Mouse (Mus musculus): ENCODE measurements around the gene Snx29.
"Not testable (repeated sequence)": the region's sequence is repeated elsewhere in the genome, so short reads cannot be mapped to it uniquely, and the experiment has no call there.

The Snx29 gene

GRCm38 (mm10) chr16:11359919-11360318, 37.2 kb downstream of the Snx29 start:
- DNase-seq (ENCODE audit: low spot score in 2 of 2), result no peak

- DNase-seq (ENCODE audit: low spot score in 2 of 2), result not testable (repeated sequence)
Measured at GRCm38 (mm10) chr16:11360576-11360975, 37.9 kb downstream of the Snx29 start.

- no peak for DNase-seq (ENCODE audit: low spot score in 2 of 2)
Measured at GRCm38 (mm10) chr16:11365626-11366025, 42.9 kb downstream of the Snx29 start.

GRCm38 (mm10) chr16:11366851-11367250, 44.1 kb downstream of the Snx29 start:
- no peak for DNase-seq (ENCODE audit: low spot score in 2 of 2)

GRCm38 (mm10) chr16:11368412-11368811, 45.7 kb downstream of the Snx29 start:
- DNase-seq (ENCODE audit: low spot score in 2 of 2), result no peak

GRCm38 (mm10) chr16:11369162-11369561, 46.5 kb downstream of the Snx29 start:
- DNase-seq (ENCODE audit: low spot score in 2 of 2), result no peak

- no peak for DNase-seq (ENCODE audit: low spot score in 2 of 2)
Measured at GRCm38 (mm10) chr16:11369642-11370041, 46.9 kb downstream of the Snx29 start.

GRCm38 (mm10) chr16:11370132-11370544, 47.4 kb downstream of the Snx29 start:
- DNase-seq (ENCODE audit: low spot score in 2 of 2), result no peak

GRCm38 (mm10) chr16:11379264-11379663, 56.6 kb downstream of the Snx29 start:
- DNase-seq (ENCODE audit: low spot score in 2 of 2), result no peak

- no peak for DNase-seq (ENCODE audit: low spot score in 2 of 2)
Measured at GRCm38 (mm10) chr16:11380038-11380437, 57.3 kb downstream of the Snx29 start.

GRCm38 (mm10) chr16:11380871-11381270, 58.2 kb downstream of the Snx29 start:
- DNase-seq (ENCODE audit: low spot score in 2 of 2), result no peak

GRCm38 (mm10) chr16:11384361-11384760, 61.7 kb downstream of the Snx29 start:
- DNase-seq (ENCODE audit: low spot score in 2 of 2), result no peak

GRCm38 (mm10) chr16:11385150-11385549, 62.4 kb downstream of the Snx29 start:
- DNase-seq (ENCODE audit: low spot score in 2 of 2), result no peak

- peak in 1 of 2 experiments; percentile 31 for DNase-seq (ENCODE audit: low spot score in 2 of 2)
Measured at GRCm38 (mm10) chr16:11385798-11386197, 63.1 kb downstream of the Snx29 start.

- DNase-seq (ENCODE audit: low spot score in 2 of 2), result no peak
Measured at GRCm38 (mm10) chr16:11386221-11386620, 63.5 kb downstream of the Snx29 start.

- DNase-seq (ENCODE audit: low spot score in 2 of 2), result no peak
Measured at GRCm38 (mm10) chr16:11388085-11388484, 65.4 kb downstream of the Snx29 start.

- no peak for DNase-seq (ENCODE audit: low spot score in 2 of 2)
Measured at GRCm38 (mm10) chr16:11389324-11389723, 66.6 kb downstream of the Snx29 start.

- DNase-seq (ENCODE audit: low spot score in 2 of 2), result no peak
Measured at GRCm38 (mm10) chr16:11396570-11396969, 73.9 kb downstream of the Snx29 start.

GRCm38 (mm10) chr16:11399386-11399785, 76.7 kb downstream of the Snx29 start:
- no peak for DNase-seq (ENCODE audit: low spot score in 2 of 2)

GRCm38 (mm10) chr16:11399845-11400565, 77.3 kb downstream of the Snx29 start:
- DNase-seq (ENCODE audit: low spot score in 2 of 2), result no peak

- DNase-seq (ENCODE audit: low spot score in 2 of 2), result no peak
Measured at GRCm38 (mm10) chr16:11400936-11401335, 78.2 kb downstream of the Snx29 start.

GRCm38 (mm10) chr16:11405193-11405592, 82.5 kb downstream of the Snx29 start:
- DNase-seq (ENCODE audit: low spot score in 2 of 2), result no peak

GRCm38 (mm10) chr16:11406201-11406600, 83.5 kb downstream of the Snx29 start:
- no peak for DNase-seq (ENCODE audit: low spot score in 2 of 2)

- no peak for DNase-seq (ENCODE audit: low spot score in 2 of 2)
Measured at GRCm38 (mm10) chr16:11406622-11407021, 83.9 kb downstream of the Snx29 start.

All from spleen, postnatal 14 days (tissue).